Mouse (Mus musculus) cerebellum, adult 11 months (tissue): ENCODE data around the gene Prrt1.
A peak's percentile ranks its signal among the peaks of the same experiment; 100 is the strongest.

Experiments used
- DNase-seq: peaks from one replicate; pipeline ENCODE4 v3.0.0; 2022

The Prrt1 gene

DNA sequence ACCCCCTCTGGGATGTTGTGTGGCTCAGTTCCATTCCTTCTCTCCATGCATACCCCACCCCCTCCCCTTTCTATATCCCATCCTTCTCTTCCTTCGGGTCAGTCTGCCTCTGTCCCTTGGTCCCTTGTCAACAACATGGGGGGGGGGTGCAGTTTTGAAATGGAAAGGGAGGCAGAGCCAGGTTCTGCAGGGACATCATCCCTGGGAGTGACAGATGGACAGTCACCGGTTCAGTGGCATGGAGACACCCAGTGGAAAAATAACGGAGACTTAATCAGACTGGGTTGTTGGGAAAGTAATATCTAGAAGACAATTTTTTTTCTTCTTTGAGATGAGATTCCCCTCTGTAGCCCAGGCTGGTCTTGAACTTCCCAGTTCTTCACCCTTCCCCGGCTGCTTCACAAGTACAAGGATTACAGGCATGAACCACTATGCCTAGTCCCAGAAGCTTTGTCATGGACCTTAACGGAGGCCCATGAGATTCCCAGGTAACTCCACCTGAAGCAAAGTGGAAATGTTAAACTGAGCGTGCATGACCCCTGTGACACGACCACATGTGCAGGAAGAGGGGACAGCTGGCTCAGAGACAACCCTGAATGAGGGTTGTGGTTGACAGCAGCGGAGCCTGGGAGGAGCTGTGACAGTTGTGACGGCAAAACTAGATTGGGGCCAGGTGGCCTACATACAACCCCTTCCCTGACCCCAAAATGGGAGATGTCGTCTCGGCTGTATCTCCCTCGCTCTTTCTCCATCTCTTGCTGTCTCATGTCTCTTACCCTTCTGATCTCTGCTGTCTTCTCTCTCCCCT lies 667 bp downstream of the Prrt1 start:
- DNase-seq: peak; percentile 61

- peak; percentile 60 for DNase-seq
Measured at GRCm38 (mm10) chr17:34630761-34631301, 1.5 kb downstream of the Prrt1 start.

GRCm38 (mm10) chr17:34631647-34632046 lies 2.3 kb downstream of the Prrt1 start:
- DNase-seq: peak; percentile 65

DNA sequence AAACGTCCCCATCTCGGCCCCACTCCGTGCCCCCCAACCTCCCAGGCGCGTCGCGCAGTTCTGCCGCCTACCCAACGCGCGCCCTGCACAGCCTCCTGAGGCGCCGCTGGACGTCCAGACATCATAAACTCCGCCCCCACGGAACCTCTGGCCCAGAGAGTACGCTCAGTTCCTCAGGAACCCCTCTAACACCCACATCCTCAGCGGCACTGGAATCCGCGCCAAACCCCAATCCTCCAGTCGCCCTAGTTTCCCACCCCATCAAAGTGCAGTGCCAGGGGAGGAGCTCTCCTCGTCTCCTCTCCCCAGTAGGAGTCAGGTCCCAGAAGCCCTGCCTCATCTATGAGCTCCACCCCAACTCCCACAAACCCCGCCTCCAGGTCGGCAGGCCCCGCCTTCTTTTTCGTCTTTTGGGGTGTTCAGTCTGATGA lies 2.9 kb downstream of the Prrt1 start:
- peak; percentile 86 for DNase-seq

DNA sequence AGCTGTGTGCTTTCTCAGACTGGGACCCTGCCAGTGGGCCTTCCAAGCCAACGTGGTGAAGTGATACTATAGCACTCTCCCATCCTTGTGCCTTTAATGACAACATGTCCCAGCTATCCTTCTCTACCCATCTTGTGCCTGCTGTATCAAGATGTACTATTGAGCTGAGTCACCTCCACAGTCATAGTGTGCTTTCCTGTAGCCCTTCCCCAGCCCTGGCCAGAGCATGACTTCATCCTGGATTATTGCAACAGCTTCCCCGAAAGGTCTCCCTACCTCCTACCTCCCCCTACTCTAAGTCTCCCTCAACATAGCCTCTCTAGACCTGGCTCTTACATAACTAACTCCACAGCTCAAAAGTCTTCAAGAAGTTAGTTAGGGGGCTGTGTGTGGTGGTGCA lies 6.3 kb downstream of the Prrt1 start:
- no peak for DNase-seq

GRCm38 (mm10) chr17:34637459-34637858 lies 8.1 kb downstream of the Prrt1 start:
- no peak for DNase-seq

DNA sequence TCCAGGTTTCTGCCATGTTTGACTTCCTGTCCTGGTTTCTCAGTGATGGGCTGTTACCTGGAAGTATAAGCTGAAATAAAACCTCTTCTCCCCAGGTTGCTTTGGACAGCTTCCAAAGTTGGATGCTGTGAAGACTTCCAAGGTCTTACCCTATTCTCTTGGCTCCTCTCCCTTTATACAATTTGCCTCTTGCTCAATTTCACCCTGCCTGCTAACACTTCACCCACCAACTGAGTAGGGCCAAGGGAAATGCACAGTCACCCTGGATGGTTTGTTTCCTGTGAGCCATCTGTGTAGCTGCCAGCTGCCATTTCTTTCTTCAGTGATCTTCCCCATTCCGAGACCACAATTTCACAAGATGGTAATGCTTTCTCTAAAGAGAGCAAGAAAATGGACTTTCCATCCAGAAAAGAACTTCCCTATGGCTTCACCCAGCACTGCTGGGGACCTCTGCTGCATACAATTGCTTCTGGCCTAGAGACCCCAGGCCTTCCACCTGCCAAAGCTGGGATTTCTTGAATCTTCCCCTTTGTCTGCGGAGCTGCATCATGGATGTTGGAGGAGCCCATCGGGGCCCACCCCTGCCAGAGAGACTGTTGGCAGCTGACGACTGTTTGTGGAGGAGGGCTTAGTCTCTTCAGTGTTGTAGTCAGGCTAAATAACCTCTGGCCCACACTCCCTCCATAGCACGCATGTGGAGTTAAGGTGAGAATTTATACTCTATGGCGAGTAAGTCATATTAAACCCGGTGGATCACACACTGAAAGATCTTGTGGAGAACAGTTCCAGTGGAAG lies 10.3 kb downstream of the Prrt1 start:
- DNase-seq: peak; percentile 38

DNA sequence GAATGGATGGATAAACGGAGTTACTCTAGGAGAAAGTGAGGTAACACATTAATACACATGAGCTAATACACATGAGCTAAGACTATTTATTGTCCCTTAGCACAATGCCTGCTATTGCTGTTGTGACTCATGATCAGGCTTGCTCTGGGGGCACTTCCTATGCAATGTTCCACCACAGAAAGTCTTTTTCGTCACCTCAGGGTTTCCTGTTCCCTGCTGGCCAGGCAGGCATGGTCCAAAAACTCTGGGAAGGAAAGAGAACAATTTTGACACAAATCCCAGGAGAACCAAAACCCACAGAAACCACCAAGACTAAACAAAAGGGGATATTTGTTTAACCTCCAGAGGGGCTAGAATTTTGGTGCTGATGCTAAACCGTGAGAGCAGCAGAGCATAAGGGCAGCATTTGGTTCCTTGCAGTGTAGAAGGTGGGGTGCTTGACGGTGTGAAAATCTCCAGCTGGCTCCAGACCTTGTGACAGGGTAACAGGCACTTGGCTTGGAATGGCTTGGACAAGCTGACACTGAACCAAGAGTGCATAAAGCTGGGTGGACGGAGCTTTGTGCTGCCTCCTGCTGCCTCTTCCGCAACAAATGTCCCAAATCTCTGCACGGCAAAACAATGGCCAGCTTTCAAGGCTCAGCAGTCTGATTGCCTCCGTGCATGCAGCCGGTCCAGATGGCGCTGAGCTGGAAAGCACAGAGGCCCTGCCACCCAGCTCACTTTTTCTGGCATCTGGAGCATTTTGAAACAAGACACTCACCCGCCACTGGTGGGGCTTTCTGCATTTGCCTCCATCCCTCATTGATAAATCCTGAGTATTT lies 11.7 kb downstream of the Prrt1 start:
- peak; percentile 84 for DNase-seq

- no peak for DNase-seq
Measured at GRCm38 (mm10) chr17:34641945-34642344, 12.6 kb downstream of the Prrt1 start.

DNA sequence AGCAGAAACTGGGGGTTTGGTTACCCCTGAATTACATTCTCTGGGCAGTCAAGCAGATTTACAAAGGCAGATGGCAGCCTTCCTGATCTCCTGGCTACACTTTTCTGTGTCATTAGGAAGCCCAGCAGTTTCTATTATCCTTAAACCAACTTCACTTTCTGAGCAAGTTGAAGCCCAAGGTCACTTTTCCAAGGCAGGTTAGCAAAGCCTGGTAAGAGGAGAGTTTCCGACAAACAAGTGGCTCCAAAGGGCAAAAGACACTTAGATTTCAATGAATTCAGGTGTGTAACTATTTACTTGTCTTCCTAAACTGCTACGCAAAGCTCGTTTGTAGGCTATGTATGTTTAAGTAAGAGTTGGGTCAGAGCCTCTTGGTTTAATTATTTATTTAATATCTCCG lies 14.0 kb downstream of the Prrt1 start:
- no peak for DNase-seq

GRCm38 (mm10) chr17:34643944-34644343 lies 14.6 kb downstream of the Prrt1 start:
- peak; percentile 61 for DNase-seq

DNA sequence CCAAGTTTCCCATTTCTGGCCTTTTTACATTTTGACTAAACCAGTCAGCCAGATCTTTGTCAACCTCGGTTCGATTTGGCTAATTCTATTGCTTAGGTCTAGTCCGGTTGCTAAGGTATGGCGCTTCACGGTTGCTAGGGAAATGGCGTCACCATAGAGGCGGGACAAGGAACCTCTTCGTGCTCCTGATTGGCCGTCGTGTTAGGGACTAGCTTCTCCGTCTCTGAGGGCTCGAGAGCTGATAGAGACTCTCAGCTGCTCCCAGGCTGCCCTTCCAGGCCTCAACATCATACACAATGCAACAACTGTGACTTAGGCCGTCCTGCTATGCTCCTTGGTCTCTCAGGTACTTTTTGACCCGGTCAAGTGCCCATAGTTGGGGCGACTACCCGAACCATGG lies 15.3 kb downstream of the Prrt1 start, which contains the start of gene Fkbpl:
Fkbpl (plus strand) TSS at position 157 of the 400 bp plus-strand sequence.
- peak; percentile 95 for DNase-seq

DNA sequence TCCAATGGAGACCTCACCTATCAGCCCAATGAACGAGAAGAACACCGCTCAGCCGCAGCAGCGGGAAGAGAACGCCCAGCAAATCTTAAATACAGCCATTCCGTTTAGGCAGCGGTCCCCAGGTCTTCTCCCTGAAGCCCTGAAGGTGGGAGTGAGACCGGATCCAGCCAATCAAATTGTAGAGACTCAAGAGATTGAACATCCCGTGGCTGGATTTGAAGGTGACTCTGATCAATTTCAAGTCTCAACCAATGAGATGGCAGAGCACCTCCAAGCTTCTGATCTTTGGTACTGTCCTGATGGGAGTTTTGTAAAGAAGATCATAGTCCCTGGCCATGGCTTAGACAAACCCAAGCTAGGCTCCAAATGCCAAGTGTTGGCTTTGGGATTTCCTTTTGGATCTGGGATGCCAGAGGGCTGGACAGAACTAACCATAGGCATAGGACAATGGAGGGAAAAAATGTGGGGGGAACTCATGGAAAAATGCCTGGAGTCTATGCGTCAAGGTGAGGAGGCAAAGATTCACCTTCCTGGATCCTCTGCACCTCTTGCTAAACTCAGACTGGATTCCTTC lies 16.0 kb downstream of the Prrt1 start:
- DNase-seq: no peak

- peak; percentile 60 for DNase-seq
Measured at GRCm38 (mm10) chr17:34645831-34646511, 16.6 kb downstream of the Prrt1 start.

DNA sequence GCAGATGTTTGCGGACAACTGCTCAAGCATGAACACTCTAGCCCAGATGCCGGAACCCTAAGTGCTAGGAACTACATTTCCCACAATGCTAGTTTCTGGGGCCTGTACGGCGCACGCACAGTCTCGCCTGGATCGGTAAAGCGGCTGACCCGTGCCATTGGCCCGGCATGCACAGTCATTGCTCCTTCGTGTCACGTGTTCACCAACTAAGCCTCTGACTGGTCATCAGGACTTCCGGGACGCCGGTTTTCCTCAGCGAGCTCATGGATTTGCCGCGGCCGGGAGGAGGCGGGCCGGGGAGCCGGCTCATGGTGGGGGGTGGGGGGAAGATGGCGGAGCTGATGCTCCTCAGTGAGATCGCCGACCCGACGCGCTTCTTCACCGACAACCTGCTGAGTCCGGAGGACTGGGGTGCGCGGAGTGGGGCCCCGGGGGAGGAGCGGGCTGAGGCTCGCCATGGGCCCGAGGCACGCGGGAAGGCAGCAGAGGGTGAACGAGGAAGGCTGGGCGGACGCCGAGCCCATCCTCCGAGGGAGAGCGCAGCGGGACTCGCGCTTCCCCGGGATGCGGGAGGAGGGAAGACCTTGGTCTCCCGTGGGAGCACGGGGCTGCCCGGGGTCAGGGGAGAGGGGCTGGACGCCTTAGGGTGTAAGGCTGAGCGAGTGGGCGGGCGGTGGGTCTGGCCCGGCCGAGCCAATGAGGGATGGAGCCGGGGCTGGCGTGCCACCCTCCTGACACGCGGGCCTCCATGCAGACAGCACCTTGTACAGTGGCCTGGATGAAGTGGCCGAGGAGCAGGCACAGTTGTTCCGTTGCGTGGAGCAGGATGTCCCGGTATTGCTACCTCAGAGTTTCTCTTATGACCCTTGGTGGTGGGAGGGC lies 17.8 kb downstream of the Prrt1 start, which contains the start of gene Atf6b:
Atf6b (plus strand) TSS at position 241 of the 882 bp plus-strand sequence.
- DNase-seq: peak; percentile 94

GRCm38 (mm10) chr17:34648141-34648890 lies 19.0 kb downstream of the Prrt1 start:
- peak; percentile 30 for DNase-seq

DNA sequence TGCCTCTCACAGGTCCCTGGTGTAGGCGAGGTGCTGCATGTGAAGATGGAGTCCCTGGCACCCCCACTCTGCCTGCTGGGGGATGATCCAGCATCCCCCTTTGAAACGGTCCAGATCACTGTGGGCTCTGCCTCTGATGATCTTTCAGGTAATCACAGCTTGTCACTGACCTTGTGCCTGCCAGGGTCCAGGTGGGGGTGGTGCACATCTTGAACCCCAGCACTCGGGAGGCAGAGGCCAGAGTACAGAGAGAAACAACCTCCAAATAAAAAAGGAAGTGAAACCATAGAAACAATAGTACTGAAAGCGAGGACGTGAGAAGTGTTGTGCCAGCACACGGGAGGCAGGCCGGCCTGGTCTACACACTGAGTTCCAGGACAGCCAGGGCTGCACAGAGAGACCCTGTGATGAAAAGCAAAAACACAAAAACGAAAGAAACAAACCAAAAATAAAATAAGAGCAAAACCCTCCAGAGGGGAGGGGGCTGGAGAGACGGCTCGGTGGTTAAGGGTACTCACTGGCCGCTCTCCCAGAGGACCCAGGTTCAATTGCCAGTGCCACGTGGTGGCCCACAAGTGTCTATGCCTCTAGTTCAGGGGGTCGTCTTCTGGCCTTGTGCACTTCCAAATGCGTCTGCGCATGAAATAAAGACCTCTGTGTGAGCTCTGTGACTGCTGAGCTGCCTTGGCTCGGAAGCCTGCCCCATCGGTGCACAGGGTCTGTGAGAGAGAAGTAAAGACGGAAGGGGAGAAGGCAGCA lies 20.0 kb downstream of the Prrt1 start:
- no peak for DNase-seq

DNA sequence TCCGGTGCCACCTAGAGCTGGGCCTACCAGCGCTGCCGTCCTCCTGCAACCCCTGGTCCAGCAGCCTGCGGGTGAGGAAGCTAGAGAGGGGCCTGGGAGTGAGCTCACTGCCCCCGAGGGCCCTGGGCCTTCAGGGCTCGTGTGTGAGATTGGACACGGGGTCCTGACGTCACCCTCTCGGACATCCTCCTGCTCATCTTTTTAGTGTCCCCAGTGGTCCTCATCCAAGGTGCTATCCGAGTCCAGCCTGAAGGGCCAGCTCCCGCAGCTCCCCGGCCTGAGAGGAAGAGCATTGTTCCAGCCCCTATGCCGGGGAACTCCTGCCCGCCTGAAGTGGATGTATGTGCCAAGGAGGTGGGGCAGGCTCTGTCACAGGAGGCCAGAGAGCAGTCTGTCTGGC lies 21.4 kb downstream of the Prrt1 start:
- no peak for DNase-seq
